ENCODE assay signal across 16 mouse cellular contexts in genomic region chr5:125147124-125147523, GRCm38 (mm10). TPM values are rescaled to one million over a fixed set of nuclear protein-coding genes. Genes with fewer than 3 reads are reported as not detected.
DNase-seq lines count a peak whose midpoint lies in the region; ATAC-seq and TF ChIP-seq lines count a peak whose summit lies in the region.
"Had no signal": no experiment of that assay in that cellular context is flagged by ENCODE, and none has a peak within 500 bp of the region (broad histone marks: within the 10 kb centered on the region; RNA-seq: fewer than 3 reads in every experiment).

No protein-coding gene starts in this region.

- in situ Hi-C loops in CH12.LX (cut with MboI; ENCODE audit: low pct_ligation_motif_present, low pct_unique_long_range_greater_than_20kb, low sequenced_read_pairs), result no loop called here

- H3K9ac ChIP-seq in heart, embryonic 16.5 days (ENCODE audit: low read length), result no peak overlapping the region
- H3K9ac ChIP-seq in CH12.LX (ENCODE audit: insufficient read depth, low read depth), result peak overlapping the region; percentile 0; the same call in 1 of the 2 replicates
- H3K9ac ChIP-seq: neural tube, embryonic 12.5 days had no signal

- peak in 1 of 2 experiments; percentile 13; a peak in 1 of 4 replicates for TF ChIP-seq CTCF in CH12.LX (conservative IDR thresholded peaks at IDR 0.05 in 1 of 2, IDR thresholded peaks at IDR 0.05 in 1 of 2; ENCODE audit: low read depth in 2 of 2, low read length in 2 of 2)

- H3K4me1 ChIP-seq in heart, embryonic 16.5 days (ENCODE audit: control insufficient read depth, insufficient read depth, low read length), result peaks cover 77% of the 10 kb centered on the region
- peaks cover 46 to 91% of the 10 kb centered on the region in 2 experiments for H3K4me1 ChIP-seq in CH12.LX (ENCODE audit: control insufficient read depth in 1 of 2, insufficient read depth in 2 of 2)
- H3K4me1 ChIP-seq in limb, embryonic 10.5 days, result peaks cover 85% of the 10 kb centered on the region

- no peaks in the 10 kb centered on the region for H3K9me3 ChIP-seq in heart, embryonic 16.5 days (replicated peaks; ENCODE audit: control insufficient read depth, low read length)
- H3K9me3 ChIP-seq in CH12.LX (replicated peaks; ENCODE audit: low read length), result no peaks in the 10 kb centered on the region
- H3K9me3 ChIP-seq in limb, embryonic 10.5 days (replicated peaks), result no peaks in the 10 kb centered on the region
- H3K9me3 ChIP-seq: neural tube, embryonic 12.5 days had no signal

- H3K4me2 ChIP-seq in heart, embryonic 16.5 days (ENCODE audit: low read depth, low read length), result no peak overlapping the region
- H3K4me2 ChIP-seq in CH12.LX (ENCODE audit: insufficient read depth, low read depth, poor library complexity, severe bottlenecking), result peak overlapping the region; percentile 37
- H3K4me2 ChIP-seq: neural tube, embryonic 12.5 days had no signal

- H3K36me3 ChIP-seq in heart, embryonic 16.5 days (ENCODE audit: control insufficient read depth, insufficient read depth), result no peaks in the 10 kb centered on the region
- H3K36me3 ChIP-seq in CH12.LX (replicated peaks in 1 of 2; ENCODE audit: control insufficient read depth in 1 of 2, insufficient read depth in 1 of 2, low read length in 1 of 2), result peaks cover 0 to 24% of the 10 kb centered on the region in 2 experiments
- H3K36me3 ChIP-seq in limb, embryonic 10.5 days, result no peaks in the 10 kb centered on the region; the same call in none of the 2 replicates
- H3K36me3 ChIP-seq: neural tube, embryonic 12.5 days had no signal

- ATAC-seq in heart, embryonic 16.5 days (replicated peaks; ENCODE audit: extremely low read depth, insufficient read depth, low FRiP score), result no peak
- no peak for ATAC-seq in megakaryocyte progenitor cell, adult 5-6 weeks (replicated peaks; ENCODE audit: poor library complexity)

- TF ChIP-seq POLR2A in CH12.LX (IDR thresholded peaks at IDR 0.05; ENCODE audit: low read depth, low read length), result no peak; the same call in 1 of the 2 replicates

- no peak for DNase-seq in heart, adult 8-10 months (ENCODE audit: low spot score)
- DNase-seq in A20 (ENCODE audit: low read depth, low spot score) (peak; percentile 16), CH12.LX (ENCODE audit: extremely low read depth) (no peak)
- no peak for DNase-seq in limb, embryonic 10.5 days (ENCODE audit: low spot score)
- DNase-seq in urinary bladder, adult 18-20 months (ENCODE audit: low spot score in 2 of 2), result no peak
- no peak for DNase-seq in retina, postnatal 1 day
- DNase-seq: adrenal gland, postnatal 14 days; cerebellum, postnatal 14 days; gastrocnemius, postnatal 25 days; kidney, adult 2 months; layer of hippocampus, postnatal 36 days; lung, adult 18-20 months; thymus, postnatal 4 days had no signal

- dilution Hi-C loops in CH12.LX (cut with MboI; ENCODE audit: extremely low pct_ligation_motif_present, extremely low pct_unique_long_range_greater_than_20kb, low sequenced_read_pairs), result no loop called here

- 90% methylated on average over 5 of the region's 5 CpGs for WGBS in heart, embryonic 16.5 days
- WGBS in limb, embryonic 10.5 days, result 82% methylated on average over 5 of the region's 5 CpGs

- TF ChIP-seq EP300 in CH12.LX (IDR thresholded peaks at IDR 0.05; ENCODE audit: low read length), result peak; percentile 70

- no peaks in the 10 kb centered on the region for H3K27me3 ChIP-seq in heart, embryonic 16.5 days (ENCODE audit: control insufficient read depth, insufficient read depth, low read length)
- H3K27me3 ChIP-seq in CH12.LX (replicated peaks), result no peaks in the 10 kb centered on the region
- H3K27me3 ChIP-seq in limb, embryonic 10.5 days (ENCODE audit: low read depth, poor library complexity, severe bottlenecking), result no peaks in the 10 kb centered on the region
- H3K27me3 ChIP-seq: neural tube, embryonic 12.5 days had no signal

- peak; percentile 5 for TF ChIP-seq RAD21 in CH12.LX (IDR thresholded peaks at IDR 0.05; ENCODE audit: low read depth, low read length)

- peak overlapping the region; percentile 9; the same call in 1 of the 2 replicates for H3K27ac ChIP-seq in heart, embryonic 16.5 days (ENCODE audit: low read length)
- peak overlapping the region; percentile 64 for H3K27ac ChIP-seq in CH12.LX (ENCODE audit: insufficient read depth, low read depth)
- 0 out of 2 replicates have a peak overlapping the region, but pooled peaks have one; percentile 21 for H3K27ac ChIP-seq in limb, embryonic 10.5 days
- H3K27ac ChIP-seq: neural tube, embryonic 12.5 days had no signal

- no peak overlapping the region for H3K4me3 ChIP-seq in heart, embryonic 16.5 days (ENCODE audit: low read length)
- peak overlapping the region; percentile 3 to 32 (median 24) for H3K4me3 ChIP-seq in CH12.LX (replicated peaks in 1 of 3; ENCODE audit: low read depth in 2 of 3, low read length in 2 of 3, poor library complexity in 1 of 3)
- H3K4me3 ChIP-seq in limb, embryonic 10.5 days, result no peak overlapping the region
- H3K4me3 ChIP-seq: neural tube, embryonic 12.5 days had no signal

- peaks cover 13% of the 10 kb centered on the region for H3K79me2 ChIP-seq in CH12.LX (replicated peaks; ENCODE audit: control insufficient read depth, extremely low read depth, insufficient read depth, poor library complexity, severe bottlenecking)

TF ChIP-seq in CH12.LX, 34 proteins besides CTCF, POLR2A, EP300 and RAD21 (continues in another document):
- TF ChIP-seq USF2 (conservative IDR thresholded peaks at IDR 0.05; ENCODE audit: low read depth, low read length), result no peak
- peak; percentile 55; the same call in 1 of the 2 replicates for TF ChIP-seq IRF4 (IDR thresholded peaks at IDR 0.05; ENCODE audit: low read depth, low read length)
- peak; percentile 53; the same call in 1 of the 2 replicates for TF ChIP-seq MYC (IDR thresholded peaks at IDR 0.05; ENCODE audit: low read depth, low read length)
- no peak for TF ChIP-seq HCFC1 (IDR thresholded peaks at IDR 0.05; ENCODE audit: low read depth, low read length)
- TF ChIP-seq PAX5 (IDR thresholded peaks at IDR 0.05; ENCODE audit: low read length), result no peak
- peak; percentile 15; the same call in 1 of the 2 replicates for TF ChIP-seq SMC3 (IDR thresholded peaks at IDR 0.05; ENCODE audit: low read depth, low read length)
- peak; percentile 44; the same call in 1 of the 2 replicates for TF ChIP-seq NRF1 (IDR thresholded peaks at IDR 0.05; ENCODE audit: low read depth, low read length)
- TF ChIP-seq ZNF384 (IDR thresholded peaks at IDR 0.05; ENCODE audit: low read depth, low read length), result no peak
- no peak for TF ChIP-seq MAFK (IDR thresholded peaks at IDR 0.05; ENCODE audit: insufficient replicate concordance, low read length)
- TF ChIP-seq TCF12 (IDR thresholded peaks at IDR 0.05; ENCODE audit: low read depth, low read length), result peak; percentile 91
- peak; percentile 80 for TF ChIP-seq ETS1 (conservative IDR thresholded peaks at IDR 0.05; ENCODE audit: low read depth, low read length)
- 0 out of 2 replicates have a peak, but pooled peaks have one; percentile 11 for TF ChIP-seq NELFE (IDR thresholded peaks at IDR 0.05; ENCODE audit: low read depth, low read length)
- no peak for TF ChIP-seq JUND (conservative IDR thresholded peaks at IDR 0.05; ENCODE audit: low read depth, low read length)
- TF ChIP-seq MAX (IDR thresholded peaks at IDR 0.05; ENCODE audit: low read length), result peak; percentile 56
- TF ChIP-seq POLR2AphosphoS2 (IDR thresholded peaks at IDR 0.05; ENCODE audit: low read depth, low read length), result no peak
- TF ChIP-seq TBP (conservative IDR thresholded peaks at IDR 0.05; ENCODE audit: low read depth, low read length), result 0 out of 2 replicates have a peak, but pooled peaks have one; percentile 18
- TF ChIP-seq ZC3H11A (IDR thresholded peaks at IDR 0.05; ENCODE audit: low read depth, low read length), result no peak
- TF ChIP-seq UBTF (IDR thresholded peaks at IDR 0.05; ENCODE audit: low read depth, low read length), result 0 out of 2 replicates have a peak, but pooled peaks have one; percentile 52
- peak; percentile 71; the same call in 1 of the 2 replicates for TF ChIP-seq MEF2A (IDR thresholded peaks at IDR 0.05; ENCODE audit: borderline replicate concordance, low read depth, low read length)
- no peak; the same call in 1 of the 2 replicates for TF ChIP-seq MXI1 (IDR thresholded peaks at IDR 0.05; ENCODE audit: low read depth, low read length)
- TF ChIP-seq ZKSCAN1 (IDR thresholded peaks at IDR 0.05; ENCODE audit: borderline replicate concordance, low read depth, low read length), result no peak
- no peak for TF ChIP-seq GABPA (IDR thresholded peaks at IDR 0.05; ENCODE audit: insufficient replicate concordance, low read depth, low read length)
- TF ChIP-seq KAT2A (IDR thresholded peaks at IDR 0.05; ENCODE audit: insufficient replicate concordance, low read length), result 0 out of 2 replicates have a peak, but pooled peaks have one; percentile 29
- TF ChIP-seq BHLHE40 (IDR thresholded peaks at IDR 0.05; ENCODE audit: low read depth, low read length), result peak; percentile 69
- TF ChIP-seq RCOR1 (conservative IDR thresholded peaks at IDR 0.05; ENCODE audit: low read depth, low read length), result 0 out of 2 replicates have a peak, but pooled peaks have one; percentile 66
- peak; percentile 83 for TF ChIP-seq SIN3A (IDR thresholded peaks at IDR 0.05; ENCODE audit: low read length)
- no peak for TF ChIP-seq USF1 (IDR thresholded peaks at IDR 0.05; ENCODE audit: low read depth, low read length)
- TF ChIP-seq CHD1 (IDR thresholded peaks at IDR 0.05; ENCODE audit: low read depth, low read length), result peak; percentile 94; the same call in 1 of the 2 replicates
- TF ChIP-seq E2F4 (IDR thresholded peaks at IDR 0.05; ENCODE audit: insufficient replicate concordance, low read depth, low read length), result no peak
- peak; percentile 66; the same call in 1 of the 2 replicates for TF ChIP-seq MAZ (IDR thresholded peaks at IDR 0.05; ENCODE audit: low read depth, low read length)
- TF ChIP-seq ELF1 (IDR thresholded peaks at IDR 0.05; ENCODE audit: low read depth, low read length), result 0 out of 2 replicates have a peak, but pooled peaks have one; percentile 23
- TF ChIP-seq CHD2 (IDR thresholded peaks at IDR 0.05; ENCODE audit: low read length), result peak; percentile 61

RNA-seq across cellular contexts. Expression of gene Ncor2, which starts 31.9 kb away (rescaled TPM):
- 17.6 and 19.1 TPM in 2 replicates for polyA plus RNA-seq in heart, embryonic 16.5 days (2015; fragmentation: Nextera tagmentation; extraction: Ambion mirVana)
- total RNA-seq in heart, adult 8-10 months (2022), result 10 to 100 TPM; 81.6 to 92.4 (median 84.5) TPM
- total RNA-seq in CH12.LX (2012; rRNA removed) (7.2 and 10.8 TPM in 2 replicates), CH12.LX (2014; rRNA removed) (2.5 and 3.9 TPM in 2 replicates)
- 37.7 and 44.7 TPM in 2 replicates for polyA plus RNA-seq in CH12.LX (2012; ENCODE audit: insufficient read length, low read depth)
- polyA plus RNA-seq in limb, embryonic 10.5 days (2016; fragmentation: Nextera tagmentation; extraction: Ambion mirVana), result 22.4 and 26.8 TPM in 2 replicates
- total RNA-seq in megakaryocyte progenitor cell, adult 5-6 weeks (2015), result 50.1 and 57.3 TPM in 2 replicates
- total RNA-seq in megakaryocyte progenitor cell, adult 5-6 weeks (2017), result 8.4 and 10.9 TPM in 2 replicates

Comparison
In these comparisons a context has a peak if more than half of its experiments do, and no peak if none do; other contexts are left out.
1. H3K27ac ChIP-seq: peak in every context shown above with its lines; median percentile 64 in CH12.LX; 21 in limb, embryonic 10.5 days; 9 in heart, embryonic 16.5 days.
2. H3K4me3 ChIP-seq: peak in CH12.LX (3 of 3); none in heart, embryonic 16.5 days (single experiment) and limb, embryonic 10.5 days (single experiment).